Mouse (Mus musculus) liver, embryonic 16.5 days (tissue): ENCODE data around the gene Krr1. TPM values are rescaled to one million over a fixed set of nuclear protein-coding genes. Genes with fewer than 3 reads are reported as not detected.
"Not testable (repeated sequence)": the region's sequence is repeated elsewhere in the genome, so short reads cannot be mapped to it uniquely, and the experiment has no call there.

ENCODE experiments used
- ATAC-seq: fragments of 200-750 bp; cut with Nextera tagmentation; 2 replicates; pipeline ENCODE4 v1.8.0; 2017; ENCODE audit warnings: low read depth, mild to moderate bottlenecking, moderate number of reproducible peaks, moderate library complexity
- H3K27ac ChIP-seq: fragments of 300-500 bp; sonication (generic); 2 replicates; pipeline ENCODE4 v1.5.1; 2014; ENCODE audit warnings: mild to moderate bottlenecking, low read length
- H3K27me3 ChIP-seq: fragments of 300-500 bp; sonication (generic); 2 replicates; pipeline ENCODE4 v1.6.1; 2014; ENCODE audit warnings: low read depth, low read length, mixed read lengths; ENCODE audit not compliant: control insufficient read depth, insufficient read depth
- H3K36me3 ChIP-seq: fragments of 300-500 bp; sonication (generic); 2 replicates; pipeline ENCODE4 v1.6.1; 2014; ENCODE audit warnings: mild to moderate bottlenecking; ENCODE audit not compliant: control insufficient read depth, insufficient read depth
- H3K4me1 ChIP-seq: fragments of 300-500 bp; sonication (generic); 2 replicates; pipeline ENCODE4 v1.6.1; 2014; ENCODE audit warnings: low read depth, low read length, mixed read lengths; ENCODE audit not compliant: control insufficient read depth
- H3K4me2 ChIP-seq: fragments of 300-500 bp; sonication (generic); 2 replicates; pipeline ENCODE4 v1.6.1; 2014; ENCODE audit warnings: low read depth, low read length, mixed read lengths
- H3K4me3 ChIP-seq: fragments of 300-500 bp; sonication (generic); 2 replicates; pipeline ENCODE4 v1.5.1; 2014; ENCODE audit warnings: low read depth, mild to moderate bottlenecking, low read length
- H3K9ac ChIP-seq: fragments of 300-500 bp; sonication (generic); 2 replicates; pipeline ENCODE4 v1.6.1; 2014; ENCODE audit warnings: low read depth, low read length
- H3K9me3 ChIP-seq: fragments of 300-500 bp; sonication (generic); replicated peaks from 2 replicates; pipeline ENCODE4 v1.6.1; 2016; ENCODE audit warnings: low read length; ENCODE audit not compliant: control insufficient read depth
- WGBS: fragments of 180-500 bp; shearing (Covaris S2); extraction: QIAGEN DNeasy Blood & Tissue Kit; methylation state at CpG from one replicate; pipeline ENCODE4 v1.1.7; 2014; ENCODE audit not compliant: insufficient replicate concordance; 5-methylcytosine and 5-hydroxymethylcytosine counted together
- polyA plus RNA-seq: library from polyadenylated mRNA; unstranded; fragments of >200 nt; fragmentation: Nextera tagmentation; extraction: Ambion mirVana; gene quantifications from 2 replicates; pipeline ENCODE4 v1.2.1, GENCODE M21; 2015

The Krr1 gene
- polyA plus RNA-seq, 1 experiment from 2014 or later: 16.1 TPM

DNA sequence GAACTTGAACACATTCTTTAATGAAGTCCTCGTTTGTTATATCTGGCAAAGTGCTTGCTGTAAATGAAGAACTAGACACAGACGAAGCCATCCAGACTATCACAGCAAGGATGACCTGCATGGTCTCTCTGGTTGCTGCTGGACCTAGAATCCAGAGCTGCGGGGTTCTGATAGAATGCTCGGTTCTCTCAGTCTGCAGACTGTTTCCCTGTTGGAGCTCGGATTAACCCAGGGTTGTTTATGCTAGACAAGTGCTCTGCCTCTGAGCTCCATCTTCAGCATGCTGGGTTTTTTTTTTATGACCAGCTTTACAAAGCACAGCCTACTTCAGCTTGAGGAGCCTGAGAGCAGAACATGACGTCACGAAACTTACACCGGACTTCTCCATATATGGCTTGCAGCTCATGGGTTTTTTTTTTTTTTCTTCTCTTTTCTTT lies 24.5 kb downstream of the Krr1 start:
- H3K4me3 ChIP-seq: peak overlapping the region; percentile 10
- peak overlapping the region; percentile 19 for H3K4me2 ChIP-seq
- 34% methylated on average over 8 of the region's 8 CpGs for WGBS
- H3K9ac ChIP-seq: no peak overlapping the region
- H3K9me3 ChIP-seq: no peaks in the 10 kb centered on the region
- H3K4me1 ChIP-seq: peaks cover 11% of the 10 kb centered on the region
- H3K36me3 ChIP-seq: no peaks in the 10 kb centered on the region
- H3K27ac ChIP-seq: peak overlapping the region; percentile 26
- H3K27me3 ChIP-seq: no peaks in the 10 kb centered on the region
- no peak for ATAC-seq

DNA sequence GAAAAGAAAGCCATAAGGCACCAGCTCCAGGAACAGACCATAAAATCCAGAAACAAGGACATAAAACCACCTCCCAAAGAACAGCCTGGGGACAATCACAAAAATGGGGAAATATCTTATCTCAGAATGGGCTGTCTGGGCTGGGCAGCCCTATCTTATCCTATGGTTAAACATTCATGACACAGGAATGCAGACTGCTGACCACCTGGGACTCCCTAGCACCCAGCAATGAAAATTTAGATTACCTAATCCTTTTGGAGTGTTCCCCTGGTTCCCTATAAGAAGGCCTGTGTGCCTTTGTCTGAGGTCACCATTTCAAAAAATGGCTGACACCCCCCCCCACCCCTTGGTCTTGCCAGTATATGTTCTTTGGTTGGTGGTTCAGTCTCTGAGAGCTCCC lies 25.2 kb downstream of the Krr1 start:
- Histone ChIP-seq H3K4me1 (peaks cover 18% of the 10 kb centered on the region), H3K9me3 (no peaks in the 10 kb centered on the region), H3K4me2 (no peak overlapping the region), H3K27ac (no peak overlapping the region), H3K9ac (no peak overlapping the region), H3K27me3 (no peaks in the 10 kb centered on the region), H3K4me3 (no peak overlapping the region), H3K36me3 (no peaks in the 10 kb centered on the region)
- ATAC-seq: peak; percentile 28; the same call in 1 of the 2 replicates

- Histone ChIP-seq H3K9ac (no peak overlapping the region), H3K4me2 (no peak overlapping the region), H3K27me3 (no peaks in the 10 kb centered on the region), H3K36me3 (no peaks in the 10 kb centered on the region), H3K9me3 (no peaks in the 10 kb centered on the region), H3K4me3 (no peak overlapping the region), H3K27ac (no peak overlapping the region), H3K4me1 (peaks cover 22% of the 10 kb centered on the region)
- ATAC-seq: no peak
- 44% methylated on average over 3 of the region's 3 CpGs for WGBS
These were observed 27.3 kb downstream of the Krr1 start for GRCm38 (mm10) chr10:111999765-112000164.

- Histone ChIP-seq H3K9me3 (no peaks in the 10 kb centered on the region), H3K4me2 (no peak overlapping the region), H3K27ac (no peak overlapping the region), H3K4me1 (peaks cover 22% of the 10 kb centered on the region), H3K4me3 (no peak overlapping the region), H3K27me3 (no peaks in the 10 kb centered on the region), H3K36me3 (no peaks in the 10 kb centered on the region), H3K9ac (no peak overlapping the region)
- WGBS: 13% methylated on average over 5 of the region's 5 CpGs
- no peak for ATAC-seq
These were observed 28.1 kb downstream of the Krr1 start for GRCm38 (mm10) chr10:112000568-112000967.

DNA sequence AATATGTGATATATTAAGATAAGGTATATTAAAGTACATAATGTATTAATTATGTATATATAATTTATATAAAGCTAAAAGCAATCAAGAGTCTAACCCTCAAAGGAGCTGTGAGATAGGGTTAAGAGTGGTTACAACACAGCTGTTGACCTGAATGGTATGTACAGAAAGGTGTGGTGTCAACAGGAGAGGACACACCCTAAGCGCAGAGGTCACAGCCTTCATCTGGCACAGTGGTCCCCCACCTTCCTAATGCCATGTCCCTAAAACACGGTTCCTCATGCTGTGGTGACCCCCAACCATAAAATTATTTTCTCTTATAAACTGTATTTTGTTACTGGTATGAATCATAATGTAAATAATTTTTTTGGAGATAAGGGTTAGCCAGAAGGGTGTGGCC lies 28.9 kb downstream of the Krr1 start:
- Histone ChIP-seq H3K9me3 (no peaks in the 10 kb centered on the region), H3K9ac (no peak overlapping the region), H3K4me1 (peaks cover 22% of the 10 kb centered on the region), H3K4me3 (no peak overlapping the region), H3K36me3 (no peaks in the 10 kb centered on the region), H3K27ac (peak overlapping the region; percentile 76), H3K27me3 (no peaks in the 10 kb centered on the region), H3K4me2 (peak overlapping the region; percentile 49)
- 62% methylated on average over 2 of the region's 2 CpGs for WGBS
- peak; percentile 25; the same call in 1 of the 2 replicates for ATAC-seq

DNA sequence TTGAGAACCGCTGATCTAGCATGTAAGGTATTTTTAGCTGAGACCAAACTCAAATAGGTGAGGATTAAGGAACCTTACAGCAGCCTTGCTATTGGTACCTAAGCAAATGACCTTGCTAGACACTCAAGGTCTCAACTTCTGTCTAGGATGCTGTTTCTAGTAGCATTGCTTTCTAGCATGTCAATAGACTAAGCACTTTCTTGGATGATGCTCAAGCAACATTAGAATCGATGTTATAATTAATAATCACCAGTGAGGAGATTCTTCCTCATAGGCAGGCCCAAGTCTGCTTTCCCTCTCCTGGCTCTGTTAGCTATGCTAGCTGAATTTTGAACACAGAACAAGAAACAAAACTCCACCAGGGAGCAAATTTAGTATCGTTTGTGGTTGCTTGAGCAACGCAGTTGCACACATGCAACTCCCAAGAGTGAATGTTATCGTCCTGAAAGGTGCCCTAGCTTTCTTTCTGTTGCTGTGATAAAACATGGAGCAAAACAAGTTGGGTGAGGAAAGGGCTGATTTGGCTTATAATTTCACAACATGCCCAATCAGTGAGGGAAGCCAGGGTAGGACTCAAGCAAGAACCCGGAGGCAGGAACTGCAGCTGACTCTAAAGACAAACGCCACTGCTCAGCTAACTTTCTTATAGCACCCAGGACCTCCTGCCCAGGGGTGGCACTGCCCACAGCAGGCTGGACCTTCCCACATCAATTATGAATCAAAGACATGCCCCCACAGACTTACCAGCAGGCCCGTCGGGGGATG lies 29.5 kb downstream of the Krr1 start:
- 23% methylated on average over 9 of the region's 9 CpGs for WGBS
- Histone ChIP-seq H3K9me3 (no peaks in the 10 kb centered on the region), H3K27me3 (no peaks in the 10 kb centered on the region), H3K4me1 (peaks cover 22% of the 10 kb centered on the region), H3K4me3 (0 out of 2 replicates have a peak overlapping the region, but pooled peaks have one; percentile 9), H3K9ac (no peak overlapping the region), H3K4me2 (peak overlapping the region; percentile 49), H3K36me3 (no peaks in the 10 kb centered on the region), H3K27ac (peak overlapping the region; percentile 76)
- ATAC-seq: peak; percentile 25

GRCm38 (mm10) chr10:112002544-112003215 lies 30.2 kb downstream of the Krr1 start, which contains the start of gene Glipr1:
TSS of gene Glipr1 (minus strand) at chr10:112002631.
- 6% methylated on average over 9 of the region's 9 CpGs for WGBS
- H3K4me3 ChIP-seq: 0 out of 2 replicates have a peak within 1 kb of the TSS, but pooled peaks have one; percentile 9
- no peaks in the 10 kb centered on the region for H3K36me3 ChIP-seq
- H3K27ac ChIP-seq: peak within 1 kb of the TSS; percentile 76
- no peaks in the 10 kb centered on the region for H3K9me3 ChIP-seq
- H3K4me2 ChIP-seq: peak within 1 kb of the TSS; percentile 49
- peak; percentile 67 for ATAC-seq
- peaks cover 20% of the 10 kb centered on the region for H3K4me1 ChIP-seq
- no peak within 1 kb of the TSS for H3K9ac ChIP-seq
- no peaks in the 10 kb centered on the region for H3K27me3 ChIP-seq

- not testable (repeated sequence) for H3K4me2 ChIP-seq, H3K4me3 ChIP-seq, H3K27ac ChIP-seq, H3K9me3 ChIP-seq, H3K27me3 ChIP-seq, H3K4me1 ChIP-seq, H3K36me3 ChIP-seq, ATAC-seq, H3K9ac ChIP-seq
- 47% methylated on average over 1 of the region's 1 CpGs for WGBS
These were observed 37.0 kb downstream of the Krr1 start for GRCm38 (mm10) chr10:112009511-112009910.

DNA sequence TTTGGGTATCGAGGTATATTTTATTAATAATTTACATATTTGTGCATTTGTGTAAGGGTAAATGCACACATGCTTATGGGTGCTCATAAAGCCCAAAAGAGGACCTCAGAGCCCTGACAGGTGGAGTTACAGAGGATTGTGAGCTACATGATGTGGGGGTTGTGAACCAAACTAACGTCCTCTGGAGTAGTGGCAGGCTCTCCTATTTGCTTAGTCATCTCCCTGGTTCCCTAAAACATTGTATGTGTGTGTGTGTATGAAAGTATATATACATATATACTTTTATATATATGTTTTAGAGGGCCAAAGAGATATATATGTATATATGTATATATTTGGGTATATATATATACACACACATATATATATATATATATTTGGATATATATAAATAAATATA lies 51.1 kb downstream of the Krr1 start:
- H3K9me3 ChIP-seq: no peaks in the 10 kb centered on the region
- no peaks in the 10 kb centered on the region for H3K36me3 ChIP-seq
- H3K4me1 ChIP-seq: no peaks in the 10 kb centered on the region
- 31% methylated on average over 2 of the region's 2 CpGs for WGBS
- no peak overlapping the region for H3K27ac ChIP-seq
- H3K9ac ChIP-seq: no peak overlapping the region
- no peaks in the 10 kb centered on the region for H3K27me3 ChIP-seq
- no peak overlapping the region for H3K4me3 ChIP-seq
- ATAC-seq: no peak
- H3K4me2 ChIP-seq: no peak overlapping the region
